Mouse (Mus musculus) forebrain, embryonic 13.5 days (tissue): Measurements from ENCODE around the gene Inca1. TPM values are rescaled to one million over a fixed set of nuclear protein-coding genes. Genes with fewer than 3 reads are reported as not detected.

Experiments
- ATAC-seq: fragments of 200-750 bp; cut with Nextera tagmentation; 2 replicates; pipeline ENCODE4 v1.8.0; 2017
- H3K27ac ChIP-seq: fragments of 300-500 bp; sonication (generic); 2 replicates; pipeline ENCODE4 v1.5.1; 2015; ENCODE audit warnings: inconsistent platforms, mild to moderate bottlenecking, moderate library complexity
- H3K27me3 ChIP-seq: fragments of 300-500 bp; sonication (generic); 2 replicates; pipeline ENCODE4 v1.6.1; 2015; ENCODE audit warnings: mild to moderate bottlenecking, inconsistent platforms
- H3K36me3 ChIP-seq: fragments of 300-500 bp; sonication (generic); 2 replicates; pipeline ENCODE4 v1.6.1; 2015; ENCODE audit warnings: mild to moderate bottlenecking, inconsistent platforms; ENCODE audit not compliant: poor library complexity, severe bottlenecking
- H3K4me1 ChIP-seq: fragments of 300-500 bp; sonication (generic); 2 replicates; pipeline ENCODE4 v1.6.1; 2015; ENCODE audit warnings: inconsistent platforms
- H3K4me2 ChIP-seq: fragments of 300-500 bp; sonication (generic); 2 replicates; pipeline ENCODE4 v1.6.1; 2015; ENCODE audit warnings: inconsistent platforms, mild to moderate bottlenecking, moderate library complexity
- H3K4me3 ChIP-seq: fragments of 300-500 bp; sonication (generic); 2 replicates; pipeline ENCODE4 v1.5.1; 2015; ENCODE audit warnings: mild to moderate bottlenecking, inconsistent platforms
- H3K9ac ChIP-seq: fragments of 300-500 bp; sonication (generic); 2 replicates; pipeline ENCODE4 v1.6.1; 2015; ENCODE audit warnings: mild to moderate bottlenecking, inconsistent platforms
- H3K9me3 ChIP-seq: fragments of 300-500 bp; sonication (generic); replicated peaks from 2 replicates; pipeline ENCODE4 v1.6.1; 2016; ENCODE audit warnings: inconsistent platforms
- WGBS: fragments of 180-500 bp; shearing (Covaris S2); methylation state at CpG from one replicate; pipeline ENCODE4 v1.1.7; 2015; 5-methylcytosine and 5-hydroxymethylcytosine counted together
- polyA plus RNA-seq: library from polyadenylated mRNA; unstranded; fragments of >200 nt; fragmentation: Nextera tagmentation; extraction: Ambion mirVana; gene quantifications from 2 replicates; pipeline ENCODE4 v1.2.1, GENCODE M21; 2015

Gene Inca1
- 0.87 and 0.89 TPM in 2 replicates for polyA plus RNA-seq

- H3K27ac ChIP-seq, result peak within 1 kb of the TSS; percentile 69
- H3K36me3 ChIP-seq, result peaks cover 19% of the 10 kb centered on the region
- H3K9me3 ChIP-seq, result no peaks in the 10 kb centered on the region
- 1% methylated on average over 67 of the region's 69 CpGs for WGBS
- H3K4me1 ChIP-seq, result peaks cover 22% of the 10 kb centered on the region
- peak within 1 kb of the TSS; percentile 90 for H3K9ac ChIP-seq
- H3K27me3 ChIP-seq, result no peaks in the 10 kb centered on the region
- H3K4me2 ChIP-seq, result peak within 1 kb of the TSS; percentile 91
- ATAC-seq, result peak; percentile 97
- peak within 1 kb of the TSS; percentile 93 for H3K4me3 ChIP-seq
These were observed at the start of gene Inca1, which contains the start of gene Kif1c for GRCm38 (mm10) chr11:70699722-70700556. Gene Inca1 (minus strand): TSS chr11:70700155. Gene Kif1c (plus strand): TSS chr11:70700548.

DNA sequence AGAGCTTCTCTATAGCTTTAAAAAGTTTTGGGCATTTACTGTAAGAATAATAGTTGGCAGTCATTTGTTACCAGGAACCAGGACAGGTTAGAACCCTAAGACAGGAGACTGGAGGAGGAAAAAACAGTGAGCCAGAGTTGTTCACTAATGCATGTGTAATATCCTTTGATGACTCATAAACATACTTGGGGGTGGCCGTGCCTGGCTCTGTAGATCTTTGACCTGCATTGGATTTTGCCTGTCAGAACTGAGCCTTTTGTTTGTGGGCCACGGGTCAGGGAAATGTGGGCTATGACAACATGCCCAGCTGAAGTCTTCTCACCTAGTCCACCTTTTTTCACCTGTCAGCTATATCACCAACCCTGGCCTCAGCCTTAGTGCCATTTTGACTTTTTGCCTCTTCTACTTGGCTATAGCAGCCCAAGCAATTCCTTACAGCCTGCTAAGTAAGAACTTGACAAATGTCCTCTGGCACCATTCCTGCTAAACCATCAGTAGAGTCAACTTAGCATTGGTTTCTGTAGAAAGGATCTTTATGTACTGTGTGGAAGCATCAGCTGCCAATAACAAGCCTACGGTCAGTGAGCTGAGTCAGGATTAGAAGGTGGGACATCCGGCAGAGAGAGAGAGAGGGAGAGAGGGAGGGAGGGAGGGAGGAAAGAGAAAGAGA, 48.1 kb upstream of the Inca1 start:
- Histone ChIP-seq H3K27ac (no peak overlapping the region), H3K9me3 (no peaks in the 10 kb centered on the region), H3K27me3 (no peaks in the 10 kb centered on the region), H3K4me2 (no peak overlapping the region), H3K4me1 (no peaks in the 10 kb centered on the region), H3K36me3 (no peaks in the 10 kb centered on the region), H3K4me3 (no peak overlapping the region), H3K9ac (no peak overlapping the region)
- WGBS, result 92% methylated on average over 4 of the region's 4 CpGs
- ATAC-seq, result no peak

DNA sequence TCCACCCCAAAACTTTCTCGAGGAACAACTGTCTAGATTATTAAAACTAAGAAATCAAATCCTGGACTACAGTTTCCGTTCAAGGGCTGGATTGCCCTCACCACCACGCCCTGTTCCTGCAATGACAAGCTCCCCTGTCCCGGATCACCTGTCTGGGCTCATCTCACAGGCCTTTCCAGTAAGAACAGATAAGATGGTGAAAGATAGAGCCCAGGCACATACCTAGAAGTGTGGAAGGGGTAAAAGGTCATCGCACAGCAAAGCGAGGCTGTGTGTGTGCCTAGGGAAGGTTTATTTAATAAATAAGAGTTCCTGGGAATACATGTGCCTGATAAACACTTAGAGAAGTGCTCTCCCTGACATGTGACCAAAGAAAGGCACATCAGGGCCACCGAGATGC, 45.7 kb upstream of the Inca1 start:
- no peaks in the 10 kb centered on the region for H3K27me3 ChIP-seq
- H3K4me2 ChIP-seq, result no peak overlapping the region
- no peak overlapping the region for H3K27ac ChIP-seq
- WGBS, result 87% methylated on average over 7 of the region's 7 CpGs
- H3K4me1 ChIP-seq, result no peaks in the 10 kb centered on the region
- H3K9me3 ChIP-seq, result no peaks in the 10 kb centered on the region
- no peaks in the 10 kb centered on the region for H3K36me3 ChIP-seq
- no peak for ATAC-seq
- H3K4me3 ChIP-seq, result no peak overlapping the region
- H3K9ac ChIP-seq, result no peak overlapping the region

- no peak for ATAC-seq
- 81% methylated on average over 12 of the region's 12 CpGs for WGBS
These were observed 42.9 kb upstream of the Inca1 start for GRCm38 (mm10) chr11:70742581-70743459.

DNA sequence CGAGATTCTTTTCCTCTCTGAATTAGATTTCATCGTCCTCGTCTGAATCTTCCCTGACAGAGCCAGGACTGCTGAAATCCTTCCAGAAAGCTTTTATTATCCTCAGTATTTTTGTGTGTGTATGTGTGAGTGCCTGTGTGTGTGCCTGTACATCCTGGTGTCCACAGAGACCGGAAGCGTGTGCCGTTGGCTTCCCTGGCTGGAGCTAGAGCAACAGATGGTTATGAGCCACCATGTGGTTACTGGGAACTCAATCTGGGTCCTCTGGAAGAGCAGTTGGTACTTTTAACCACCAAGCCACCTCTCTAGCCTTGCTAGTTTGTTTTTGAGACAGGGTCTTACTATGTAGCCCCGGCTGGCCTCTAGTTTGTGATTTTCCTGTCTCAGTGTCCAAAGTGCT, 42.2 kb upstream of the Inca1 start:
- no peak overlapping the region for H3K4me2 ChIP-seq
- 92% methylated on average over 7 of the region's 7 CpGs for WGBS
- no peaks in the 10 kb centered on the region for H3K4me1 ChIP-seq
- no peak overlapping the region for H3K4me3 ChIP-seq
- no peaks in the 10 kb centered on the region for H3K9me3 ChIP-seq
- no peak for ATAC-seq
- no peaks in the 10 kb centered on the region for H3K36me3 ChIP-seq
- no peaks in the 10 kb centered on the region for H3K27me3 ChIP-seq
- no peak overlapping the region for H3K9ac ChIP-seq
- no peak overlapping the region for H3K27ac ChIP-seq

More at GRCm38 (mm10) chr11:70742581-70743459, 42.9 kb upstream of the Inca1 start:
- Histone ChIP-seq H3K4me3 (no peak overlapping the region), H3K9me3 (no peaks in the 10 kb centered on the region), H3K27me3 (no peaks in the 10 kb centered on the region), H3K4me1 (no peaks in the 10 kb centered on the region), H3K27ac (no peak overlapping the region), H3K36me3 (no peaks in the 10 kb centered on the region), H3K9ac (no peak overlapping the region), H3K4me2 (no peak overlapping the region)

- no peaks in the 10 kb centered on the region for H3K4me1 ChIP-seq
- no peak overlapping the region for H3K4me3 ChIP-seq
- no peak overlapping the region for H3K4me2 ChIP-seq
- H3K9ac ChIP-seq, result no peak overlapping the region
- H3K27me3 ChIP-seq, result no peaks in the 10 kb centered on the region
- H3K36me3 ChIP-seq, result no peaks in the 10 kb centered on the region
- ATAC-seq, result no peak
- no peak overlapping the region for H3K27ac ChIP-seq
- no peaks in the 10 kb centered on the region for H3K9me3 ChIP-seq
- 92% methylated on average over 3 of the region's 3 CpGs for WGBS
These were observed 41.6 kb upstream of the Inca1 start for GRCm38 (mm10) chr11:70741603-70742002.

GRCm38 (mm10) chr11:70737749-70738148, 37.8 kb upstream of the Inca1 start:
- Histone ChIP-seq H3K9ac (no peak overlapping the region), H3K27me3 (no peaks in the 10 kb centered on the region), H3K4me3 (no peak overlapping the region), H3K9me3 (no peaks in the 10 kb centered on the region), H3K27ac (no peak overlapping the region), H3K4me1 (no peaks in the 10 kb centered on the region), H3K4me2 (no peak overlapping the region), H3K36me3 (no peaks in the 10 kb centered on the region)
- 79% methylated on average over 5 of the region's 5 CpGs for WGBS
- ATAC-seq, result no peak

GRCm38 (mm10) chr11:70733256-70733655, 33.3 kb upstream of the Inca1 start:
- Histone ChIP-seq H3K27me3 (no peaks in the 10 kb centered on the region), H3K4me2 (no peak overlapping the region), H3K9ac (no peak overlapping the region), H3K4me1 (no peaks in the 10 kb centered on the region), H3K27ac (no peak overlapping the region), H3K36me3 (peaks cover 14% of the 10 kb centered on the region), H3K4me3 (no peak overlapping the region), H3K9me3 (no peaks in the 10 kb centered on the region)
- ATAC-seq, result no peak
- WGBS, result 75% methylated on average over 5 of the region's 5 CpGs

- no peak for ATAC-seq
- Histone ChIP-seq H3K4me1 (no peaks in the 10 kb centered on the region), H3K9ac (no peak overlapping the region), H3K27ac (no peak overlapping the region), H3K27me3 (no peaks in the 10 kb centered on the region), H3K4me2 (no peak overlapping the region), H3K4me3 (no peak overlapping the region), H3K9me3 (no peaks in the 10 kb centered on the region), H3K36me3 (peaks cover 35% of the 10 kb centered on the region)
- WGBS, result 60% methylated on average over 5 of the region's 5 CpGs
These were observed 31.2 kb upstream of the Inca1 start for GRCm38 (mm10) chr11:70731178-70731577.

GRCm38 (mm10) chr11:70730427-70731038, 30.6 kb upstream of the Inca1 start:
- H3K4me3 ChIP-seq, result no peak overlapping the region
- no peak overlapping the region for H3K9ac ChIP-seq
- no peak for ATAC-seq
- no peaks in the 10 kb centered on the region for H3K27me3 ChIP-seq
- 81% methylated on average over 9 of the region's 9 CpGs for WGBS
- H3K9me3 ChIP-seq, result no peaks in the 10 kb centered on the region
- H3K4me2 ChIP-seq, result no peak overlapping the region
- no peaks in the 10 kb centered on the region for H3K4me1 ChIP-seq
- H3K36me3 ChIP-seq, result peaks cover 41% of the 10 kb centered on the region
- no peak overlapping the region for H3K27ac ChIP-seq

GRCm38 (mm10) chr11:70727385-70727784, 27.4 kb upstream of the Inca1 start:
- no peak for ATAC-seq
- Histone ChIP-seq H3K27ac (no peak overlapping the region), H3K9me3 (no peaks in the 10 kb centered on the region), H3K4me1 (no peaks in the 10 kb centered on the region), H3K9ac (no peak overlapping the region), H3K4me2 (no peak overlapping the region), H3K4me3 (no peak overlapping the region), H3K27me3 (no peaks in the 10 kb centered on the region), H3K36me3 (peaks cover 67% of the 10 kb centered on the region)
- WGBS, result 91% methylated on average over 5 of the region's 5 CpGs
